Mouse (Mus musculus) small intestine, adult 2 months (tissue): ENCODE measurements around the gene Lrrc8d.

Experiments used
- CTCF ChIP-seq: fragments of 200-500 bp; IDR thresholded peaks from 2 replicates; pipeline ENCODE4 v1.5.1; 2012; ENCODE audit warnings: low read depth, mild to moderate bottlenecking, control low read depth, inconsistent platforms, low read length, moderate library complexity, mixed read lengths; ENCODE audit not compliant: insufficient replicate concordance, insufficient read length; ENCODE audit errors: extremely low read depth
- POLR2A ChIP-seq: fragments of 200-500 bp; IDR thresholded peaks from 2 replicates; pipeline ENCODE4 v1.6.1; 2012; ENCODE audit warnings: low read depth, mild to moderate bottlenecking, control low read depth, inconsistent platforms, low read length, moderate library complexity

DNA sequence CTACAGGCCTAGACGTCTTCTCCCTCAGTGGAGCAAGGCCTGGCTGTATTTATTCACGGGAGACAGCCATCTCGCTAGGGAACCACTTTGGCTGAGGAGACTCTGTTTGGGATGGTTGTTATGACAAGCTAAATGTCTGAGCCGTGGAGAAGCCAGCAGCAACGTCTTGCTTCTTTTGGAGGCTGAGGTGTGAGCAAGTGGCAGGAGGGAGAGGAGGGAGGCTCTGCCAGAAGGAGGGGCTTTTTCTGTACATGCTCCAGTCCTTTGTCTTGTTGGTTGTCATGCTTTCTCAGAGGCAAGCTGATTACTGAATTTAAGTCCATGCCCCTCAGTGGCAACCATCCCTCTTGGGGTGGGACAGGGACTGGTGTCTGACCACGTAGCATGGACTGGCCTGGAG is 33.5 kb downstream of the Lrrc8d start:
- TF ChIP-seq CTCF (no peak), POLR2A (no peak)
